Mouse (Mus musculus): ENCODE data around the gene Slc26a8. TPM values are rescaled to one million over a fixed set of nuclear protein-coding genes. Genes with fewer than 3 reads are reported as not detected.
A peak's percentile ranks its signal among the peaks of the same experiment; 100 is the strongest.

Gene Slc26a8
- polyA plus RNA-seq, 1 experiment from 2014 or later = 0.47 TPM

DNA sequence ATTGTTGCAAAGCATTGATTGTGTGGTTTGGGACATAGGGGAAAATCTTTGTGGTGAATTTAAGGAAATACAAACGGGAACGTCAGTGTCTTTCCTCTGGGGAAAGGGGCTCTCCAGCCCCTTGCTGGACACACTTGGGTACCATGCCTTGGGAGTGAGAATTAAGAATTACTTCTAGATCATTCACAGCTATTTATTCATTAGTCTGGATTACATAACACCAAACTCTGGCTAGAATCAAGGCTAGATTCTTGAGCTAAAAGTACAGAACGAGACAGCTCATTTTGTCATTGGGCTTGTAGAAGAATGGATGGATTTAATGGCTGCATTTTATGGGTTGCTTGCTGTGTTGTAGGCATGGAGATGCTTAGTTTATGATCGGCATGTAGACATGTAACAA lies 4.8 kb upstream of the Slc26a8 start:
- H3K27me3 ChIP-seq (ENCODE audit: control insufficient read depth, insufficient read depth, low read length) = no peaks in the 10 kb centered on the region
- H3K4me3 ChIP-seq (ENCODE audit: low read length) = no peak overlapping the region
- no peak overlapping the region for H3K27ac ChIP-seq (ENCODE audit: low read length)
- H3K9ac ChIP-seq (ENCODE audit: low read length) = no peak overlapping the region
- H3K4me2 ChIP-seq (ENCODE audit: low read depth, low read length) = no peak overlapping the region
- ATAC-seq (replicated peaks; ENCODE audit: extremely low read depth, insufficient read depth, low FRiP score) = no peak
- 85% methylated on average over 4 of the region's 4 CpGs for WGBS
- H3K4me1 ChIP-seq (ENCODE audit: control insufficient read depth, insufficient read depth, low read length) = peaks cover 52% of the 10 kb centered on the region
- no peaks in the 10 kb centered on the region for H3K9me3 ChIP-seq (replicated peaks; ENCODE audit: control insufficient read depth, low read length)
- H3K36me3 ChIP-seq (ENCODE audit: control insufficient read depth, insufficient read depth) = no peaks in the 10 kb centered on the region

GRCm38 (mm10) chr17:28694078-28694477 lies 4.0 kb upstream of the Slc26a8 start:
- Histone ChIP-seq H3K27me3 (ENCODE audit: control insufficient read depth, insufficient read depth, low read length) (peaks cover 1% of the 10 kb centered on the region; the same call in 1 of the 2 replicates), H3K9me3 (replicated peaks; ENCODE audit: control insufficient read depth, low read length) (no peaks in the 10 kb centered on the region), H3K27ac (ENCODE audit: low read length) (no peak overlapping the region), H3K4me2 (ENCODE audit: low read depth, low read length) (no peak overlapping the region; the same call in 1 of the 2 replicates), H3K4me1 (ENCODE audit: control insufficient read depth, insufficient read depth, low read length) (peaks cover 51% of the 10 kb centered on the region), H3K9ac (ENCODE audit: low read length) (no peak overlapping the region), H3K36me3 (ENCODE audit: control insufficient read depth, insufficient read depth) (no peaks in the 10 kb centered on the region), H3K4me3 (ENCODE audit: low read length) (no peak overlapping the region)
- no peak for ATAC-seq (replicated peaks; ENCODE audit: extremely low read depth, insufficient read depth, low FRiP score)
- 74% methylated on average over 2 of the region's 2 CpGs for WGBS

- Histone ChIP-seq H3K9me3 (replicated peaks; ENCODE audit: control insufficient read depth, low read length) (no peaks in the 10 kb centered on the region), H3K4me2 (ENCODE audit: low read depth, low read length) (peak overlapping the region; percentile 65), H3K27ac (ENCODE audit: low read length) (peak overlapping the region; percentile 47), H3K36me3 (ENCODE audit: control insufficient read depth, insufficient read depth) (no peaks in the 10 kb centered on the region), H3K4me1 (ENCODE audit: control insufficient read depth, insufficient read depth, low read length) (peaks cover 45% of the 10 kb centered on the region), H3K9ac (ENCODE audit: low read length) (peak overlapping the region; percentile 98), H3K27me3 (ENCODE audit: control insufficient read depth, insufficient read depth, low read length) (peaks cover 3% of the 10 kb centered on the region; the same call in 1 of the 2 replicates), H3K4me3 (ENCODE audit: low read length) (peak overlapping the region; percentile 99)
- no peak for ATAC-seq (replicated peaks; ENCODE audit: extremely low read depth, insufficient read depth, low FRiP score)
- WGBS = 36% methylated on average over 3 of the region's 3 CpGs
Observed at GRCm38 (mm10) chr17:28693086-28693485, 3.1 kb upstream of the Slc26a8 start.

- Histone ChIP-seq H3K4me1 (ENCODE audit: control insufficient read depth, insufficient read depth, low read length) (peaks cover 37% of the 10 kb centered on the region), H3K27me3 (ENCODE audit: control insufficient read depth, insufficient read depth, low read length) (peaks cover 3% of the 10 kb centered on the region; the same call in 1 of the 2 replicates), H3K36me3 (ENCODE audit: control insufficient read depth, insufficient read depth) (no peaks in the 10 kb centered on the region), H3K9ac (ENCODE audit: low read length) (peak overlapping the region; percentile 98), H3K9me3 (replicated peaks; ENCODE audit: control insufficient read depth, low read length) (no peaks in the 10 kb centered on the region), H3K27ac (ENCODE audit: low read length) (peak overlapping the region; percentile 97), H3K4me2 (ENCODE audit: low read depth, low read length) (peak overlapping the region; percentile 65), H3K4me3 (ENCODE audit: low read length) (peak overlapping the region; percentile 99)
- WGBS = under 1% methylated on average over 18 of the region's 18 CpGs
- no peak for ATAC-seq (replicated peaks; ENCODE audit: extremely low read depth, insufficient read depth, low FRiP score)
Observed at GRCm38 (mm10) chr17:28692341-28692710, 2.3 kb upstream of the Slc26a8 start.

DNA sequence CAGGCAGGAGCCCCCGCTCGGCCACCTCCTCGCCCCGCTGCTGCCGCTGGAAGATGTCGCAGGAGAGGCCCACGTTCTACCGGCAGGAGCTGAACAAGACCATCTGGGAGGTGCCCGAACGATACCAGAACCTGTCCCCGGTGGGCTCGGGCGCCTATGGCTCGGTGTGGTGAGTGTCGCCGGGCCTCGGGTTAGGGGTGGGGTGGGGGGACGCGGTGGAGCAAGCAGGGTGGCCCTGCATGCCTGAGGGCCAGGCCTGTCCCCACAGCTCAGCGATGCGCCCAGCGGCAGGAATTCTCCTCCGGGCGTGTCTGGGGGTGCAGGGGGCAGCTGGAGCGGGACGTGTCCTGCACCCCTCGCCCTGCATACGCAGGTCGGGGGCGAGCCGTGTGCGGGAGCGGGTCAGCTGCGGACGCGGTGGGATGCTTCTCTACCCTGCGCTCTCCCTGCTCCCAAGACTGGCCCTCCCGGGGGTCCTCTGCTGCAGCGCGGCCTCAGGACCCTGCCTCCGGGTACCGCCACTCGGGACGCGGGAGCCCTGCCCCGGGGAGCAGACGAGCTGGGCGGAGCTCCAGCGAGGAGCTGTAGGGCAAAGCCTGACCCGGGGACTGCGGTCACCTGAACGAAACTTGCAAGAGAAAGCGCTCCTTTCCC lies 1.8 kb upstream of the Slc26a8 start:
- Histone ChIP-seq H3K4me1 (ENCODE audit: control insufficient read depth, insufficient read depth, low read length) (peaks cover 32% of the 10 kb centered on the region), H3K4me2 (ENCODE audit: low read depth, low read length) (peak overlapping the region; percentile 65), H3K27ac (ENCODE audit: low read length) (peak overlapping the region; percentile 97), H3K9ac (ENCODE audit: low read length) (peak overlapping the region; percentile 98), H3K36me3 (ENCODE audit: control insufficient read depth, insufficient read depth) (no peaks in the 10 kb centered on the region), H3K27me3 (ENCODE audit: control insufficient read depth, insufficient read depth, low read length) (peaks cover 3% of the 10 kb centered on the region; the same call in 1 of the 2 replicates), H3K9me3 (replicated peaks; ENCODE audit: control insufficient read depth, low read length) (no peaks in the 10 kb centered on the region), H3K4me3 (ENCODE audit: low read length) (peak overlapping the region; percentile 99)
- WGBS = under 1% methylated on average over 47 of the region's 53 CpGs
- peak; percentile 50 for ATAC-seq (replicated peaks; ENCODE audit: extremely low read depth, insufficient read depth, low FRiP score)

- H3K27ac ChIP-seq (ENCODE audit: low read length) = peak within 1 kb of the TSS; percentile 97
- H3K27me3 ChIP-seq (ENCODE audit: control insufficient read depth, insufficient read depth, low read length) = peaks cover 3% of the 10 kb centered on the region; the same call in 1 of the 2 replicates
- H3K9me3 ChIP-seq (replicated peaks; ENCODE audit: control insufficient read depth, low read length) = no peaks in the 10 kb centered on the region
- peak within 1 kb of the TSS; percentile 73 for H3K4me2 ChIP-seq (ENCODE audit: low read depth, low read length)
- no peaks in the 10 kb centered on the region for H3K36me3 ChIP-seq (ENCODE audit: control insufficient read depth, insufficient read depth)
- peak; percentile 96 for ATAC-seq (replicated peaks; ENCODE audit: extremely low read depth, insufficient read depth, low FRiP score)
- peaks cover 24% of the 10 kb centered on the region for H3K4me1 ChIP-seq (ENCODE audit: control insufficient read depth, insufficient read depth, low read length)
- under 1% methylated on average over 86 of the region's 86 CpGs for WGBS
- peak within 1 kb of the TSS; percentile 98 for H3K9ac ChIP-seq (ENCODE audit: low read length)
- H3K4me3 ChIP-seq (ENCODE audit: low read length) = peak within 1 kb of the TSS; percentile 99
Observed at GRCm38 (mm10) chr17:28690776-28691686, 998 bp upstream of the Slc26a8 start, which contains the start of gene Mapk14. Mapk14 (plus strand) TSS chr17:28691329.

DNA sequence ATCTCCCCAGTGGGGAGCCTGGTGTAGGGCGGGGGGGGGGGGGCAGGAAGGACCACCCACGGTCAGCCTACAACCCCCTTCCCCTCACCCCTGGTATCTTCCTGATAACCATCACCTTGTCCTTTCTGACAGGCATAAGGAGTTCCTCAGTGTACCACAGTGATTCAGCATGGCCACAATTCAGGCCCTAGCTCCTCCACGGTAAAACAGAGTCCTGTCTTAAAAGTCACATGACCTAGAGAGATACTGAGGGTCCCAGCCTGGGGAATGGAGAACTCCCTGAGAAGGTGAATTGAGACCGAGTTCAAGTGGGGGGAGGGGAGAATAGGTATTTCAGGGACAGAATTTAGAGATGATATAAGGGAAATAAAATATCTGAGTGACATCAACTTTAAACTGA lies 2.7 kb downstream of the Slc26a8 start:
- no peaks in the 10 kb centered on the region for H3K36me3 ChIP-seq (ENCODE audit: control insufficient read depth, insufficient read depth)
- no peak overlapping the region for H3K9ac ChIP-seq (ENCODE audit: low read length)
- H3K4me3 ChIP-seq (ENCODE audit: low read length) = no peak overlapping the region
- H3K27me3 ChIP-seq (ENCODE audit: control insufficient read depth, insufficient read depth, low read length) = peaks cover 3% of the 10 kb centered on the region; the same call in 1 of the 2 replicates
- peaks cover 7% of the 10 kb centered on the region; the same call in 1 of the 2 replicates for H3K4me1 ChIP-seq (ENCODE audit: control insufficient read depth, insufficient read depth, low read length)
- 26% methylated on average over 4 of the region's 4 CpGs for WGBS
- H3K27ac ChIP-seq (ENCODE audit: low read length) = no peak overlapping the region
- no peaks in the 10 kb centered on the region for H3K9me3 ChIP-seq (replicated peaks; ENCODE audit: control insufficient read depth, low read length)
- no peak overlapping the region for H3K4me2 ChIP-seq (ENCODE audit: low read depth, low read length)
- ATAC-seq (replicated peaks; ENCODE audit: extremely low read depth, insufficient read depth, low FRiP score) = no peak

GRCm38 (mm10) chr17:28684631-28685030 lies 5.4 kb downstream of the Slc26a8 start:
- Histone ChIP-seq H3K27ac (ENCODE audit: low read length) (no peak overlapping the region), H3K9me3 (replicated peaks; ENCODE audit: control insufficient read depth, low read length) (no peaks in the 10 kb centered on the region), H3K27me3 (ENCODE audit: control insufficient read depth, insufficient read depth, low read length) (peaks cover 3% of the 10 kb centered on the region; the same call in 1 of the 2 replicates), H3K4me3 (ENCODE audit: low read length) (no peak overlapping the region), H3K4me2 (ENCODE audit: low read depth, low read length) (no peak overlapping the region), H3K9ac (ENCODE audit: low read length) (no peak overlapping the region), H3K36me3 (ENCODE audit: control insufficient read depth, insufficient read depth) (no peaks in the 10 kb centered on the region), H3K4me1 (ENCODE audit: control insufficient read depth, insufficient read depth, low read length) (no peaks in the 10 kb centered on the region)
- WGBS = 85% methylated on average over 19 of the region's 19 CpGs
- no peak for ATAC-seq (replicated peaks; ENCODE audit: extremely low read depth, insufficient read depth, low FRiP score)

DNA sequence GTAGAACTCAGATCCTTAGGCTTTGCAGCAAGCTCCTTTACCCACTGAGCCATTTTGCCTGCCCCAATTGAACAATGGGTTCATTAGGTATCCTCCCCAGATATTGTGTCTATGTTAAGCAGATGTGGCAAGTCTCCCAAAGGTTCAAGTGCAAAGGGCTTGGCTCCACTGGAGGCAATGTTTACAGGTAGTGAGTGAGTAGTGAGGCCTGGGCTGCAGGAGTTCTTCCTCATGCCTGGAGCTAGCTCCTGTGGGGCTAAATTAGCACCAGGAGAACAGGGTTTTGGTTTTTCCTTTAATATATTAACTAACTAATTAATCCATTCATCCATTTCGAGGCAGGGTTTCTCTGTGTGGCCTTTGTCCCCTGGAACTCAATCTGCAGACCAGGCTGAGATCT lies 6.4 kb downstream of the Slc26a8 start:
- ATAC-seq (replicated peaks; ENCODE audit: extremely low read depth, insufficient read depth, low FRiP score) = no peak
- Histone ChIP-seq H3K36me3 (ENCODE audit: control insufficient read depth, insufficient read depth) (no peaks in the 10 kb centered on the region), H3K9me3 (replicated peaks; ENCODE audit: control insufficient read depth, low read length) (no peaks in the 10 kb centered on the region), H3K27me3 (ENCODE audit: control insufficient read depth, insufficient read depth, low read length) (no peaks in the 10 kb centered on the region), H3K4me3 (ENCODE audit: low read length) (no peak overlapping the region), H3K9ac (ENCODE audit: low read length) (no peak overlapping the region), H3K27ac (ENCODE audit: low read length) (no peak overlapping the region), H3K4me1 (ENCODE audit: control insufficient read depth, insufficient read depth, low read length) (no peaks in the 10 kb centered on the region), H3K4me2 (ENCODE audit: low read depth, low read length) (no peak overlapping the region)
- WGBS = 73% methylated on average over 1 of the region's 1 CpGs
